Mouse (Mus musculus) embryonic facial prominence, embryonic 14.5 days (tissue): ENCODE measurements around the gene Dot1l. TPM values are rescaled to one million over a fixed set of nuclear protein-coding genes. Genes with fewer than 3 reads are reported as not detected.

Experiments
- ATAC-seq: fragments of 200-750 bp; cut with Nextera tagmentation; 2 replicates; pipeline ENCODE4 v1.8.0; 2017; ENCODE audit warnings: low read depth, moderate number of reproducible peaks, moderate TSS enrichment
- DNase-seq: peaks from one replicate; pipeline ENCODE4 v3.0.0-alpha.2; 2015; ENCODE audit warnings: low spot score
- H3K27ac ChIP-seq: fragments of 300-500 bp; sonication (generic); replicated peaks from 2 replicates; pipeline ENCODE4 v1.5.1; 2014; ENCODE audit warnings: low read depth, mild to moderate bottlenecking, low read length, moderate library complexity
- H3K27me3 ChIP-seq: fragments of 300-500 bp; sonication (generic); replicated peaks from 2 replicates; pipeline ENCODE4 v1.6.1; 2014; ENCODE audit warnings: low read length; ENCODE audit not compliant: control insufficient read depth, insufficient read depth
- H3K36me3 ChIP-seq: fragments of 300-500 bp; sonication (generic); 2 replicates; pipeline ENCODE4 v1.6.1; 2014; ENCODE audit warnings: low read length, mixed read lengths; ENCODE audit not compliant: control insufficient read depth, insufficient read depth
- H3K4me1 ChIP-seq: fragments of 300-500 bp; sonication (generic); 2 replicates; pipeline ENCODE4 v1.6.1; 2014; ENCODE audit warnings: antibody characterized with exemption, low read length; ENCODE audit not compliant: control insufficient read depth, insufficient read depth
- H3K4me2 ChIP-seq: fragments of 300-500 bp; sonication (generic); 2 replicates; pipeline ENCODE4 v1.6.1; 2014; ENCODE audit warnings: low read depth, mild to moderate bottlenecking, low read length, moderate library complexity, mixed read lengths
- H3K4me3 ChIP-seq: fragments of 300-500 bp; sonication (generic); 2 replicates; pipeline ENCODE4 v1.5.1; 2014; ENCODE audit warnings: low read depth, mild to moderate bottlenecking, low read length
- H3K9ac ChIP-seq: fragments of 300-500 bp; sonication (generic); 2 replicates; pipeline ENCODE4 v1.6.1; 2014; ENCODE audit warnings: low read depth, mild to moderate bottlenecking, low read length, moderate library complexity, mixed read lengths
- H3K9me3 ChIP-seq: fragments of 300-500 bp; sonication (generic); 2 replicates; pipeline ENCODE4 v1.6.1; 2016; ENCODE audit warnings: low read length; ENCODE audit not compliant: control insufficient read depth
- WGBS: fragments of 180-500 bp; shearing (Covaris S2); extraction: QIAGEN DNeasy Blood & Tissue Kit; methylation state at CpG from one replicate; pipeline ENCODE4 v1.1.7; 2014; 5-methylcytosine and 5-hydroxymethylcytosine counted together
- polyA plus RNA-seq: library from polyadenylated mRNA; unstranded; fragments of >200 nt; fragmentation: Nextera tagmentation; extraction: Ambion mirVana; gene quantifications from 2 replicates; pipeline ENCODE4 v1.2.1, GENCODE M21; 2014

Dot1l gene
- polyA plus RNA-seq, 1 experiment from 2014 or later: 21.5 TPM

DNA sequence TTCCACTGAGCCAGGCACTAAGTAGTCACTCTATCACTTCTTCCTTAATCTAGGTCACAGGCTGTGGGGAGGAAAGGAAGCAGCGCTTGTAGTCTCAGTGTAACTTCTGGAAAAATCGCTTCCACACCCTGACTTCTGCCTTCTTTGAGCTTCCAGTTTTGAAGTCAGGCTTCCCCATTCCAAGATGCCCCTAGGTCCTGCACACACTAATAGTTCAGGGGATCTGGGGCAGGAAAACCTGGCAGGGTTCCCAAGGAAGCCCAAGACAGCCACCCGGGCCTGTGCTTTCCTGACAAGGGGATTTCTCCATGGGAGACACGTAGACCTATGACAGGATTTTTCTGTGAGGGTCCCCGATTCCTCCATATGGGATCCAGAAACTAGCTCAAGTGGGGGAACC, 13.9 kb upstream of the Dot1l start:
- no peaks in the 10 kb centered on the region for H3K27me3 ChIP-seq
- peak overlapping the region; percentile 92 for H3K4me3 ChIP-seq
- H3K9ac ChIP-seq: peak overlapping the region; percentile 95
- DNase-seq (no peak), ATAC-seq (no peak)
- H3K9me3 ChIP-seq: no peaks in the 10 kb centered on the region
- H3K36me3 ChIP-seq: 0 out of 2 replicates have a peak, but pooled peaks cover 7% of the 10 kb centered on the region
- H3K4me1 ChIP-seq: peaks cover 15% of the 10 kb centered on the region
- H3K27ac ChIP-seq: peak overlapping the region; percentile 85; the same call in 1 of the 2 replicates
- 10% methylated on average over 5 of the region's 5 CpGs for WGBS
- H3K4me2 ChIP-seq: peak overlapping the region; percentile 64

DNA sequence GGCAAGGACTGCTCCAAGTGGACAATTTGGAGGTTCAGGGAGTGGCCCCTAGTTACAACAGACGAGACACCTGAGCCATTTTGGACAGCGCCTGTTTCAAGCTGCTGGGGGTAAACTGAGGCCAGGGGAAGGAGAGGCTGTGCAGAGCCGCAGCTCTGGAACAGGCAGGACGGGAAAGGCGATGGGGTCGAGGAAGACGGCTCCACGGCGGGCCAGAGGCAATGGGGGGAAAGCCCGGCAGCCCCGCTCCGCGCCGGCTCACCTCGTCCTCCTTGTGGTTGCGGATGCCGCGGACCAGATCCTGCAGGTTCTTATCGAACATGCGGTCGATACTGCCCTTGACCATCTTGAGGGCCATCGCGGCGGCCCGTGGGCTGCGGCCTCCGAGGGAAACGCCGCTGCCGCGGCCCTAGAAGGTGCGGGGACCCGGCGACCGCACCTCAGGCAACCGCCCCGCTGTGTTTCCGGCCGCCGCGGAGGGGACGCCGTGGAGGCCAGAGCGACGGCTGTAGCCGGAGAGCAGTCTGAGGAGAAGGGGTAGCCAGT, 13.3 kb upstream of the Dot1l start:
- no peaks in the 10 kb centered on the region for H3K9me3 ChIP-seq
- H3K27me3 ChIP-seq: no peaks in the 10 kb centered on the region
- ATAC-seq: peak; percentile 1; the same call in 1 of the 2 replicates
- peak overlapping the region; percentile 64 for H3K4me2 ChIP-seq
- 1% methylated on average over 19 of the region's 46 CpGs for WGBS
- H3K4me3 ChIP-seq: peak overlapping the region; percentile 92
- 0 out of 2 replicates have a peak, but pooled peaks cover 7% of the 10 kb centered on the region for H3K36me3 ChIP-seq
- peaks cover 15% of the 10 kb centered on the region for H3K4me1 ChIP-seq
- DNase-seq: no peak
- peak overlapping the region; percentile 95 for H3K9ac ChIP-seq
- peak overlapping the region; percentile 85 for H3K27ac ChIP-seq

DNA sequence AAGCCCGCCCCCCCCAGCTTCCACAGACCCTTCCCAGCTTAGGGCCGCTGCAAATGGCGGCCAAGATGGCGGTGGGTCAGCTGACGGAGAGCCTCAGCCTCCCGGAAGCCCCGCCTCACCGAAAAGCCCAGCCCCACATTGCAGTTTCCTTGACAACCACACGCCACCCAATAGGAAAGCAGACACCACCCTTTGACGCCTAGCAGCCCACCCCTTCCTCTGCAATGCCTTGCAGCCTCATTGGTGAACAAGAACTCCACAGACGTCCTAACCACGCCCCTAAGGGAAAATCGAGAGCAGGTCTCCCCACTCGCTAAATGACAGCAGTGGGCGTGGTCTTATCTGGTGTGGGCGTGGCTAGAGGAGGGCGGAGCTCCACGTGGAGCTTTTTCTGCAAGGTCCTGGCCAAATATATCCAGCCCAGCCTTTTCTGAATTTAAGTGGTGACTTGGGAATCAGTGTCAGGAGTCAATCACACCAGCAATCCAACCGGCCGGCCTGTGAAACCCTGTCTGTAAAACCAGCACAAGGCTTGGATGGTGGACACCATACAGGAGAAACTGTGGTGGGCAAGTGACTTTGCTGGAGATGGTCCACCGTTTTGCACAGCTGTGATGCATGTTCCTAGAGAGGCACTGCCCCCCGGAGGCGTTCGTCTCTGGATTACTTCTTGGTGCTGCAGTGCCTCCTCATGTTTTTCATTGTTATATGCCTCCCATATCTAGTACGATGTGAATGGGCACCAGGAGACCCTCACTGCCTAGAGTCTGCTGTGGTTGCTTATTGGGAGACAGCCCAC, 12.6 kb upstream of the Dot1l start, which contains the start of gene Ap3d1:
TSS of gene Ap3d1 (minus strand) at position 85 of the 799 bp plus-strand sequence.
- Histone ChIP-seq H3K9me3 (no peaks in the 10 kb centered on the region), H3K27ac (peak within 1 kb of the TSS; percentile 85), H3K27me3 (no peaks in the 10 kb centered on the region), H3K4me2 (peak within 1 kb of the TSS; percentile 64), H3K4me3 (peak within 1 kb of the TSS; percentile 92), H3K9ac (peak within 1 kb of the TSS; percentile 95), H3K4me1 (peaks cover 15% of the 10 kb centered on the region), H3K36me3 (0 out of 2 replicates have a peak, but pooled peaks cover 5% of the 10 kb centered on the region)
- ATAC-seq: peak; percentile 99
- DNase-seq: peak; percentile 100
- WGBS: 2% methylated on average over 22 of the region's 25 CpGs

DNA sequence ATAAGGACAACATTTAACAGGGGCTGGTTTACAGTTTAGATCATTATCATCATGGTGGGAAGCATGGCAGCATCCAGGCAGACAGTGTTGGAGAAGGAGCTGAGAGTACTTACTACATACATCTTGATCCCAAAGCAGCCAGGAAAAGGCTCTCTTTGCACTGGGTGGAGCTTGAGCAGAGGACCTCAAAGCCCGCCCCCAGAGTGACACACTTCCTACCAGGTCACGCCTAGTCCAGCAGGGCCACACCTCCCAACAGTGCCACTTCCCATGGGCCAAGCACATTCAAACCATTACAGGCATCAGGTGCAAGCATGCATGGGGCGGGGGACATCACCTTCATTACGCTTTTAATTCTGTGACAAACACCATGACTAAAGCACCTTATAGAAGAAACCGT, 10.7 kb upstream of the Dot1l start:
- H3K27me3 ChIP-seq: no peaks in the 10 kb centered on the region
- H3K4me3 ChIP-seq: no peak overlapping the region
- no peaks in the 10 kb centered on the region for H3K36me3 ChIP-seq
- no peak overlapping the region for H3K27ac ChIP-seq
- no peak overlapping the region for H3K4me2 ChIP-seq
- peaks cover 15% of the 10 kb centered on the region for H3K4me1 ChIP-seq
- no peak for ATAC-seq
- H3K9ac ChIP-seq: no peak overlapping the region
- WGBS: 38% methylated on average over 5 of the region's 5 CpGs
- peak; percentile 28 for DNase-seq
- H3K9me3 ChIP-seq: no peaks in the 10 kb centered on the region

DNA sequence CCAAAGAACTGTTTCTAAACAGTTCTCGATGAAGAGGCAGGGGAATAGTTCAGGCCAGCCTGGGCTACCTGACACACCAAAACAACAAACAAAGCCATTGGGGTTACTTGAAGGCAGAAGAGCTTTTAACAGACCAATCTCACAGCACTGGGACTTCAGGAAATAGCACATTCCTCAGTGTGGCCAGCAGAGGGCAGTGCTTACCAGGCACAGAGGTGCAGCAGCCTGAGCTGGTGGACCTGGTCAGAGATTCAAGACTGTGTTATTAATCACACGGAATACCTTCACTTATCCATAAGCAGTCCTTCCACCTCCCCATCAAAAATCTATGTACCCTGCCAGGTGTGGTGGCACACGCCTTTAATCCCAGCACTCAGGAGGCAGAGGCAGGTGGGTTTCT, 7.6 kb upstream of the Dot1l start:
- Histone ChIP-seq H3K27ac (no peak overlapping the region), H3K36me3 (no peaks in the 10 kb centered on the region), H3K9ac (no peak overlapping the region), H3K9me3 (no peaks in the 10 kb centered on the region), H3K4me1 (peaks cover 14% of the 10 kb centered on the region), H3K4me3 (no peak overlapping the region), H3K27me3 (no peaks in the 10 kb centered on the region), H3K4me2 (no peak overlapping the region)
- 14% methylated on average over 3 of the region's 3 CpGs for WGBS
- ATAC-seq (no peak), DNase-seq (peak; percentile 72)

DNA sequence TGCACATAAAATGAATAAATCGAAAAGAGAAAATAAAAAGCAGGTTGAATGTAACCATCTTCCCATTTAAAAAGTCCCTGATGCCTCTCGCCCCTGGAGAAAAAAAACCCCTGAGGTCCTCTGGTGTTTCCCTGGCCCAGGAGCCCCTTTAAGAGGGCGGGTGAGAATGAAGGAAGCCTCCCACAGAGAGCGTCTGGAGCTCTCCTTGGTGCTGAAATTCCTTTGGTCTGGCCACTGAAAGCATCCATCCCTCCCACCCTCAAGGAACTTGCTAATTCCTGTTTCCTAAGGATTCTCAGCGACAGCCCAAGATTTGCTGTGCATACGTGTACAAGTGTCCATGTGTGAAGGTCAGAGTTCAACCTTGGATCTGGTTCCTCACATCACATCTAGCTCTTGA, 6.4 kb upstream of the Dot1l start:
- no peak for ATAC-seq
- H3K9me3 ChIP-seq: no peaks in the 10 kb centered on the region
- H3K4me3 ChIP-seq: no peak overlapping the region
- peak; percentile 87 for DNase-seq
- H3K36me3 ChIP-seq: no peaks in the 10 kb centered on the region
- 9% methylated on average over 6 of the region's 6 CpGs for WGBS
- no peaks in the 10 kb centered on the region for H3K27me3 ChIP-seq
- no peak overlapping the region for H3K9ac ChIP-seq
- H3K27ac ChIP-seq: no peak overlapping the region
- no peak overlapping the region for H3K4me2 ChIP-seq
- H3K4me1 ChIP-seq: peaks cover 13% of the 10 kb centered on the region

DNA sequence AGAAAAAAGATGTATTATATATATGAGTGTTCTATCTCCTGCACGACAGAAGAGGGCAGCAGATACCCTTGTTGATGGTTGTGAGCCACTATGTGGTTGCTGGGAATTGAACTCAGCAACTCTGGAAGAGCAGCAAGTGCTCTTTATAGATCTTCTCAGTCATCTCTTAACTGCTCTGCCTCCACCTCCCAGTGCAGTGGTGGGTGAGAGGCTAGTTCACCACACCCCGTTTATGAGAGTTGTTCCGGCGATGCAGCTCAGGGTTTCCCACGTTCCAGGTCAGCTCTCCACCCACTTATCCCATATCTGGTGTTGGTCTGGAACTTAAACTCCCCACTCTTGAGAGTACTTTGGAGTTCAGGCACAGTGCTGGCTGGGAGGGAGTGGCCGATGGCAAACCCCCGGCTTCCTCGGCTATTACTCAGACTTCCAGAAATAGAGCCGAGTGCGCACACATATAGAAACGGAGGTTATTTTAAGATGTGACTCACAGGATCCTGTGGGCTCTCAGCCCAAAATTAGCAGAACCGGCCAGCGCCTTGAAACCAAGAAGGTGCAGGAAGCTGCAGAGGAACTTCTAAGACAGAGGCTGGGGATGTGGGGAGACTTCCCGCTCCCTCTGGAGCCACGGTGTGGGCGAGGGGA, 3.7 kb upstream of the Dot1l start:
- H3K9ac ChIP-seq: no peak overlapping the region

DNA sequence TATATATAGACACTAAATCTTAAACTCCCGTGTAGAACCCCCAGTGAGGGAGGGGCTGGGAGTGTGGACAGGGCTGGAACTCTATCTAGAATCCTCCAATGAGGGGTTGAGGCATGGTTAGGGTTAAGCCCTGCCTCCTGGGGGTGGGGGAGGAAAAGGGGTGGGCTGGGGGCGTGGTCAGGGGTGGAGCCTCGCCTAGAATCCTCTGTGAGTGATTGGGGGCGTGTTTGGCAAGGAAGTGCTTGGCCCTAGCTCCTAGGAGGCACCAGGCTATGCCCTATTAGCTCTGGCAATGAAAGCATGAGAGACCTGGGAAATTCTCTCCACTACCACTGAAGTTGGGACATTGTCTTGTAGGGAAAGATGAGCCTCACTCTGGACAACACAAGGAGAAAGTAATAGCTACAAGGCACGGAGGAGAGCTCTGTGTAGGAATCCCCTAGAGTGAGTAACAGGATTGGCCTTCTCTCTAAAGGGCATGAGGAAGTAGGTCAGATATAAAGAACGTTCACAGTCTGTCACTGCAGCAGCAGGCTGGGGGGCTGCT, 2.9 kb upstream of the Dot1l start:
- 7% methylated on average over 6 of the region's 6 CpGs for WGBS
- H3K4me3 ChIP-seq: peak overlapping the region; percentile 21; the same call in 1 of the 2 replicates

More for the DNA sequence above, 3.7 kb upstream of the Dot1l start:
- Histone ChIP-seq H3K4me3 (peak overlapping the region; percentile 21), H3K27ac (peak overlapping the region; percentile 74), H3K4me1 (peaks cover 17% of the 10 kb centered on the region), H3K9me3 (no peaks in the 10 kb centered on the region), H3K27me3 (no peaks in the 10 kb centered on the region), H3K36me3 (no peaks in the 10 kb centered on the region), H3K4me2 (peak overlapping the region; percentile 45)
- peak; percentile 76 for DNase-seq
- peak; percentile 14; the same call in 1 of the 2 replicates for ATAC-seq
- 17% methylated on average over 16 of the region's 16 CpGs for WGBS

More for the DNA sequence above, 2.9 kb upstream of the Dot1l start:
- peak overlapping the region; percentile 74; the same call in 1 of the 2 replicates for H3K27ac ChIP-seq
- H3K36me3 ChIP-seq: no peaks in the 10 kb centered on the region
- ATAC-seq (peak; percentile 64), DNase-seq (peak; percentile 87)
- no peak overlapping the region for H3K9ac ChIP-seq
- H3K4me2 ChIP-seq: peak overlapping the region; percentile 45
- peaks cover 26% of the 10 kb centered on the region for H3K4me1 ChIP-seq
- no peaks in the 10 kb centered on the region for H3K9me3 ChIP-seq
- H3K27me3 ChIP-seq: no peaks in the 10 kb centered on the region
